Mouse (Mus musculus): ENCODE measurements around the gene Ddr1. TPM values are rescaled to one million over a fixed set of nuclear protein-coding genes. Genes with fewer than 3 reads are reported as not detected.
A peak's percentile ranks its signal among the peaks of the same experiment; 100 is the strongest.

The Ddr1 gene
- polyA plus RNA-seq, 1 experiment from 2014 or later = 182 TPM

DNA sequence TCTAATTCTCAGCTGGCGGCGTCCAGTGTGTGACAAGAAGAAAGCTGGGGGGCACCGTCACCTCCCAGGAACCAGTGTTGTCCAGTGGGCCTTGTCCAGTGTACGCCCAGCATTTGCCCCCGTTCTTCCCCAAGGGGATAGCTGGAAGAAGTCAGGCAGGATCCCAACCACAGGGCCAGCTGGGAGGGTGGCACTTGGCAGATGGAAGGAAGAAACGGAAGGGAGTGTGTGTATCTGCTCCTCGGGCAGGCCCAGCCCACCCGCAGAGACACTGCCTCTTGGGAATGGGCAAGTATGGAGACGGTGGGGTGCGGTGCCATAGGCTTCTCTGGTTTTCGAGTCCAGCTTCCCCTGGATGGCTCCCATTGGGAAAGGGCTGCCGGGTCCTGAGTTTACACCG, 22.4 kb downstream of the Ddr1 start:
- H3K9me3 ChIP-seq (replicated peaks) = no peaks in the 10 kb centered on the region
- H3K27ac ChIP-seq = no peak overlapping the region
- no peaks in the 10 kb centered on the region for H3K27me3 ChIP-seq
- H3K4me1 ChIP-seq = peaks cover 9% of the 10 kb centered on the region
- 81% methylated on average over 13 of the region's 13 CpGs for WGBS
- no peak for ATAC-seq (ENCODE audit: low FRiP score)
- peak overlapping the region; percentile 43 for H3K9ac ChIP-seq
- H3K4me3 ChIP-seq = no peak overlapping the region
- H3K36me3 ChIP-seq = peaks cover 68% of the 10 kb centered on the region
- no peak overlapping the region for H3K4me2 ChIP-seq (replicated peaks)

GRCm38 (mm10) chr17:35680591-35680990, 23.8 kb downstream of the Ddr1 start:
- ATAC-seq (ENCODE audit: low FRiP score) = no peak
- WGBS = 30% methylated on average over 6 of the region's 6 CpGs
- H3K4me3 ChIP-seq = no peak overlapping the region
- H3K36me3 ChIP-seq = peaks cover 54% of the 10 kb centered on the region
- no peaks in the 10 kb centered on the region for H3K9me3 ChIP-seq (replicated peaks)
- H3K27ac ChIP-seq = peak overlapping the region; percentile 18; the same call in 1 of the 2 replicates
- H3K4me1 ChIP-seq = peaks cover 4% of the 10 kb centered on the region
- H3K27me3 ChIP-seq = no peaks in the 10 kb centered on the region
- H3K9ac ChIP-seq = no peak overlapping the region
- H3K4me2 ChIP-seq (replicated peaks) = no peak overlapping the region

DNA sequence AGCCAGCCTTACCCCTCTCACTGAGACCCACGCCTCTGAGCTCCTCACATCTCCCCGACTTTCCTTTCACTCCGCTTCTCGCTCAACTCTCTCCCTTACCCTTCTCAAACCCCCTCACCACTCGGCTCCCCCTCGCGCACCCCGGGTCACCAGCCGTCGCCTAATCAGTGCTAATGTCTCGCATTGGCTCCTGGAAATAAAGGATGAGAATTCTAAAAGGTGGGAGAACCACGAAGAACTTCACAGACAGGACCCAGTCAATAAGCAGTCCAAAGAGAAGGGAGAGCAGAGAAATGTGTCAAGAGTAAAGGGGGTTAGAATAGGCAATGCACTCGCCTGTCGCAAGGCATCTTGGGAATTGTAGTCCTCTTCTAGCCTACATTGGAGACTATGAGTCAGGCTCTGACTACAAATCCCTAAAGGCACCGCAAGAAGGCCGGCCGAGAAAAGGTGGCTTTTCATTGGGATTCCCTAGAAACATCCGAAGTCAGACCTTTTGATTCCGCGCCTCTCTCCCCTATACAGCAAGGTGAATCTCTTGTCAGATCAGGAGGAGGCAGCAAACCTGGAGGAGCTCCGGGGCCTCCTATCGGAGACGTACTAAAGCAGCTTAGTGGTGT, 30.9 kb downstream of the Ddr1 start, which contains the start of gene Gtf2h4:
TSS of gene Gtf2h4 (minus strand) at position 324 of the 620 bp plus-strand sequence.
- peak within 1 kb of the TSS; percentile 87 for H3K9ac ChIP-seq
- no peaks in the 10 kb centered on the region for H3K9me3 ChIP-seq (replicated peaks)
- WGBS = 1% methylated on average over 23 of the region's 23 CpGs
- 0 out of 2 replicates have a peak within 1 kb of the TSS, but pooled peaks have one; percentile 35 for H3K27ac ChIP-seq
- H3K4me1 ChIP-seq = peaks cover 7% of the 10 kb centered on the region
- no peaks in the 10 kb centered on the region for H3K27me3 ChIP-seq
- peak within 1 kb of the TSS; percentile 67 for H3K4me3 ChIP-seq
- no peaks in the 10 kb centered on the region for H3K36me3 ChIP-seq
- peak within 1 kb of the TSS; percentile 84 for H3K4me2 ChIP-seq (replicated peaks)
- ATAC-seq (ENCODE audit: low FRiP score) = peak; percentile 96

DNA sequence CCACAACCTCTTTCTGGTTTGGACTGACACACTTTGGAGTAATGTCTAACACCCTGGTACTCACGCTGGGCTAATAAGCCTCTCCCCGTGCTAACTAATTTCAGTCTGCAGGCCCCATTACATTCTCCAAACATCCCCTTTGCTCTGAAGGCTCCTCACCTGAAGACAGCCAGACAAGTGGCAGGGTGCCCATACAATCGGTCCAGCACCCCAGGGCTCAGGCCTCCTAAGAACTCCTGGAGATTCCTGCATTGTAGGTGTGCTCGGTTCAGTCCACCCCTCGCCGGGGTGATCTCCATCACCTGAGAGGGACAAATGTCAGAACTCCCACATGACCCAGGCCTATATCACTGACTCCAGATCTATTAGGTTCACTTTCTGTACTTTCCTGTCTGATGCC, 31.9 kb downstream of the Ddr1 start:
- no peaks in the 10 kb centered on the region for H3K27me3 ChIP-seq
- H3K36me3 ChIP-seq = no peaks in the 10 kb centered on the region
- peaks cover 13% of the 10 kb centered on the region for H3K4me1 ChIP-seq
- H3K9ac ChIP-seq = no peak overlapping the region
- H3K27ac ChIP-seq = no peak overlapping the region
- no peak for ATAC-seq (ENCODE audit: low FRiP score)
- peak overlapping the region; percentile 84; the same call in 1 of the 2 replicates for H3K4me2 ChIP-seq (replicated peaks)
- H3K9me3 ChIP-seq (replicated peaks) = no peaks in the 10 kb centered on the region
- H3K4me3 ChIP-seq = no peak overlapping the region
- WGBS = 94% methylated on average over 6 of the region's 6 CpGs

DNA sequence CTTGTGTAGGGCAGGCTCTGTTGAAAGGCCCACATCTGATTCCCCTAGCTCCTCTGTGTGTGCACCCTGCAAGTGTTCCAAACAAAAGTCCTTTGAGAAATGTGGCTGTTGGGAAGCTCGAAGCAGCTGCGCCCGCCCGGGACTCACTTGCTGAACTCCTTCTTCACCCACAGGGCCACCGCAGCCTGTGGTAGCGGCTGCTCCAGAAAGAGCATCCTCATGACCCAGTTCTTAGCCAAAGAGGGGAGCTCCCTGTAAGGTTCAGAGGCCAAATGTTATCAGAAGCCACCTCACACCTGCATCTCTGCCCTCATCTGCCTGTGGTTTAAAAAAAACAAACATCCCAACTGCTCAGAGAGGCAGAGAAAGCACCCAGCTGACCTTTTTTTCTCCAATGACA, 32.6 kb downstream of the Ddr1 start:
- no peaks in the 10 kb centered on the region for H3K27me3 ChIP-seq
- no peak overlapping the region for H3K4me2 ChIP-seq (replicated peaks)
- no peak overlapping the region for H3K27ac ChIP-seq
- no peak overlapping the region for H3K9ac ChIP-seq
- ATAC-seq (ENCODE audit: low FRiP score) = no peak
- peaks cover 15% of the 10 kb centered on the region for H3K4me1 ChIP-seq
- no peak overlapping the region for H3K4me3 ChIP-seq
- H3K9me3 ChIP-seq (replicated peaks) = no peaks in the 10 kb centered on the region
- 89% methylated on average over 6 of the region's 6 CpGs for WGBS
- no peaks in the 10 kb centered on the region for H3K36me3 ChIP-seq

DNA sequence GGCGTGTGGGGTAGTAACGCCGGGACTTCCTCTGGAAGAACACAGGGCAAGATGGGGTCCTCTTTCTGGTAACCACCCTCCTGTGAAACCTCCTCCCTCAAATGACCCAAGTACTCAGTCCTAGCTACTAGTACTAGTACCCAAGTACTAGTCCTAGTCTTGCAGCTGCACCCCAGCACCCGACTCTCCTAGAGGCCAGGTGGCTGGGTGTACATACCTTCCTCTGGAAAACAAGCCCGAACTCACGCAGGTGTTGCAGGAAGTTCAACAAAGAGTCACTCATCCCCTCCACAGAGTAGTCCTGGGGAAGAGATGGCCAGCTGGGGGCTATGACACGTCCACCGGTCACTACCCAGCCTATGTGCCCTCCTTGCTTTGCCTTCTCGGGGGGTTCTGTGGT, 34.7 kb downstream of the Ddr1 start:
- no peak overlapping the region for H3K4me2 ChIP-seq (replicated peaks)
- 0 out of 2 replicates have a peak, but pooled peaks cover 3% of the 10 kb centered on the region for H3K36me3 ChIP-seq
- WGBS = 89% methylated on average over 9 of the region's 9 CpGs
- no peaks in the 10 kb centered on the region for H3K9me3 ChIP-seq (replicated peaks)
- no peak for ATAC-seq (ENCODE audit: low FRiP score)
- H3K4me1 ChIP-seq = peaks cover 26% of the 10 kb centered on the region
- no peak overlapping the region for H3K9ac ChIP-seq
- H3K4me3 ChIP-seq = no peak overlapping the region
- H3K27me3 ChIP-seq = no peaks in the 10 kb centered on the region
- no peak overlapping the region for H3K27ac ChIP-seq

GRCm38 (mm10) chr17:35667334-35668065, 36.9 kb downstream of the Ddr1 start, which contains the start of gene Vars2:
TSS of gene Vars2 (minus strand) at chr17:35667592.
- peak; percentile 92 for ATAC-seq (ENCODE audit: low FRiP score)
- peak within 1 kb of the TSS; percentile 87 for H3K9ac ChIP-seq
- H3K36me3 ChIP-seq = peaks cover 15% of the 10 kb centered on the region
- H3K4me3 ChIP-seq = peak within 1 kb of the TSS; percentile 74
- peak within 1 kb of the TSS; percentile 88 for H3K27ac ChIP-seq
- WGBS = under 1% methylated on average over 61 of the region's 61 CpGs
- no peaks in the 10 kb centered on the region for H3K27me3 ChIP-seq
- peak within 1 kb of the TSS; percentile 92 for H3K4me2 ChIP-seq (replicated peaks)
- peaks cover 18% of the 10 kb centered on the region for H3K4me1 ChIP-seq
- no peaks in the 10 kb centered on the region for H3K9me3 ChIP-seq (replicated peaks)

- Histone ChIP-seq H3K4me1 (peaks cover 18% of the 10 kb centered on the region), H3K36me3 (peaks cover 16% of the 10 kb centered on the region), H3K9me3 (replicated peaks) (no peaks in the 10 kb centered on the region), H3K9ac (peak overlapping the region; percentile 87), H3K27me3 (no peaks in the 10 kb centered on the region), H3K4me3 (peak overlapping the region; percentile 74), H3K4me2 (replicated peaks) (peak overlapping the region; percentile 92), H3K27ac (peak overlapping the region; percentile 88)
- peak; percentile 66 for ATAC-seq (ENCODE audit: low FRiP score)
- WGBS = 2% methylated on average over 13 of the region's 13 CpGs
These were observed 37.6 kb downstream of the Ddr1 start for GRCm38 (mm10) chr17:35666851-35667256.

GRCm38 (mm10) chr17:35665957-35666515, 38.4 kb downstream of the Ddr1 start:
- no peak overlapping the region for H3K27ac ChIP-seq
- H3K4me2 ChIP-seq (replicated peaks) = peak overlapping the region; percentile 92
- H3K4me1 ChIP-seq = peaks cover 18% of the 10 kb centered on the region
- no peak overlapping the region for H3K9ac ChIP-seq
- ATAC-seq (ENCODE audit: low FRiP score) = no peak
- H3K27me3 ChIP-seq = no peaks in the 10 kb centered on the region
- H3K4me3 ChIP-seq = no peak overlapping the region
- WGBS = 84% methylated on average over 17 of the region's 17 CpGs
- peaks cover 24% of the 10 kb centered on the region for H3K36me3 ChIP-seq
- H3K9me3 ChIP-seq (replicated peaks) = no peaks in the 10 kb centered on the region

GRCm38 (mm10) chr17:35653086-35653485, 51.3 kb downstream of the Ddr1 start:
- H3K4me3 ChIP-seq = no peak overlapping the region
- H3K9ac ChIP-seq = no peak overlapping the region
- no peaks in the 10 kb centered on the region for H3K9me3 ChIP-seq (replicated peaks)
- H3K27ac ChIP-seq = no peak overlapping the region
- H3K36me3 ChIP-seq = peaks cover 32% of the 10 kb centered on the region
- no peaks in the 10 kb centered on the region; the same call in 1 of the 2 replicates for H3K4me1 ChIP-seq
- H3K27me3 ChIP-seq = no peaks in the 10 kb centered on the region
- WGBS = 96% methylated on average over 2 of the region's 2 CpGs
- H3K4me2 ChIP-seq (replicated peaks) = no peak overlapping the region
- ATAC-seq (ENCODE audit: low FRiP score) = no peak

- ATAC-seq (ENCODE audit: low FRiP score) = no peak
- Histone ChIP-seq H3K4me3 (no peak overlapping the region), H3K27me3 (no peaks in the 10 kb centered on the region), H3K9me3 (replicated peaks) (no peaks in the 10 kb centered on the region), H3K4me1 (no peaks in the 10 kb centered on the region; the same call in 1 of the 2 replicates), H3K4me2 (replicated peaks) (no peak overlapping the region), H3K36me3 (no peaks in the 10 kb centered on the region), H3K27ac (no peak overlapping the region), H3K9ac (no peak overlapping the region)
- WGBS = 63% methylated on average over 2 of the region's 2 CpGs
These were observed 55.0 kb downstream of the Ddr1 start for GRCm38 (mm10) chr17:35649429-35649828.

GRCm38 (mm10) chr17:35643609-35644236, 60.7 kb downstream of the Ddr1 start, which contains the start of gene Mucl3:
TSS of gene Mucl3 (minus strand) at chr17:35643695.
- 77% methylated on average over 13 of the region's 13 CpGs for WGBS
- Histone ChIP-seq H3K9me3 (replicated peaks) (no peaks in the 10 kb centered on the region), H3K36me3 (no peaks in the 10 kb centered on the region), H3K9ac (no peak within 1 kb of the TSS), H3K4me3 (no peak within 1 kb of the TSS), H3K4me1 (no peaks in the 10 kb centered on the region), H3K4me2 (replicated peaks) (no peak within 1 kb of the TSS), H3K27ac (no peak within 1 kb of the TSS), H3K27me3 (no peaks in the 10 kb centered on the region)
- ATAC-seq (ENCODE audit: low FRiP score) = no peak

All from hindbrain, embryonic 12.5 days (tissue).